Mouse (Mus musculus) retina, adult 2 months (tissue): ENCODE results near the gene Lrrc51.
A peak's percentile ranks its signal among the peaks of the same experiment; 100 is the strongest.

Experiments used
- DNase-seq: peaks from one replicate; pipeline ENCODE4 v3.0.0-alpha.2; 2012; ENCODE audit warnings: low read depth, low spot score

Gene Lrrc51

DNA sequence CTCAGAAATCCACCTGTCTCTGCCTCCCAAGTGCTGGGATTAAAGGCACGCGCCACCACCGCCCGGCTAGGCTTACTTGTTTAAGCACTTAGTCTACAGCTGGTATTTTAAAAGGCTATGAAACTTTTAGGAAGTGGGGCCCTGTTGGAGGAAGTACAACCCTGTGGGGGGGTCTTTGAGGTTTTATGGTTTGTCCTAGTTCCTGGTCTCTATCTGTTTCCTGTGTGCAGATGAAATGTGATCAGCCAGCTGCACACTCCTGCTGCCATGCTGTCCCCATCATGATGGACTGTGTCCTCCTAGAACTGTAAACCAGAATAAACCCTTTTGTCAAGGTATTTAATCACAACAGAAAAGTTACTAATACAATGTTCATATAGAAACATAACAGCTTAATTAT, 49.5 kb downstream of the Lrrc51 start:
- DNase-seq, result no peak

DNA sequence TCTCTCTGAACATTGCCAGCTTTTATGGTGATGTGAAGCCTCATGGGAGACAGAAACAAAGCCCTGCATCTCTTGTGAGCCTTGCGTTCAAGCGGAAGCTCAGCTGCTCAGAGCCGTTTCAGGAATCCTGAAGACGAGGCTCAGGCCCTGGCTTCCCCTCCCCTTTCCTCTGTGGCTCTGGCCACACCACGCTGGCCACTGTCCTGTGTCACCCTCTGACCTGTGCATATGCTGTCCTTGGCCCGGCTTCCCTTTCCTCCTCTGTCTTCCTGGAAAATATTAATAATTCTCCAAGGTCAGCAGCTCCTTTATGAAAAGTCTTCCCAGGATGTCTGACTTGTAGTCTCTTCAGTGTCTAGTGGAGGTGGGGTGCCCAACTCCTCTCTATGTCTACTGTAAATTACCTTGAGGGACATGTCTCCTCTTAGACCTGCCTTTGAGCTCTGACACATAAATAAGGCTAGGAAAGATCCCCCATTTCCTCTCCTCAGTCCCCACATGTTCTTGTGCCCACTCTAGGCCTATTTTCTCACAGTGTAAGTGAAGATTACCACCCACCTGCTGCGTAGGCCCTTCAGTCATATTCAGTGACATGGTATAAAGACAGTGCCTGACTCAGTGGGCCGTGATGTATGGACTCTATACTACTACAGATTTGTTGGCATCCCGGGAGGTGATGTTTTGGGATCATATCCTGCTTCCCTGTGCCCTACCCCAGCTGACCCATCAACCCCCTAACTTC, 51.1 kb downstream of the Lrrc51 start:
- DNase-seq, result no peak

DNA sequence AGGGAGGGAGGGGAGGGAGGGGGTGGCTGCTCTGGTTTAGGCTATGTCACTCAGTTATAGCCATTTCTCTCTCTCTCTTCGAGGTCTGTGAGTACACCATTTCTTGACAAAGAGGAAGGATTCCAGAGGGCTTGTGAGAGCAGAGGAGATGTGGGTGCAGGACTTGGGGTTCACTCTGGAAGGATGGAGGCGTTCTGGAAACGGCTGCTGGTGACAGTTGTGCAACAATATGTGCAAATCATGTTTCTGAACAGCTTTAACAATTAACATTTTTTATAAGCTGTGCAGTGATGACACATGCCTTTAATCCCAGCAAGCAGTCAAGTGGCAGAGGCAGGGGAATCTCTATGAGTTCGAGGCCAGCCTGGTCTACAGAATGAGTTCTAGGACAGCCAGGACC, 52.8 kb downstream of the Lrrc51 start:
- DNase-seq, result no peak

DNA sequence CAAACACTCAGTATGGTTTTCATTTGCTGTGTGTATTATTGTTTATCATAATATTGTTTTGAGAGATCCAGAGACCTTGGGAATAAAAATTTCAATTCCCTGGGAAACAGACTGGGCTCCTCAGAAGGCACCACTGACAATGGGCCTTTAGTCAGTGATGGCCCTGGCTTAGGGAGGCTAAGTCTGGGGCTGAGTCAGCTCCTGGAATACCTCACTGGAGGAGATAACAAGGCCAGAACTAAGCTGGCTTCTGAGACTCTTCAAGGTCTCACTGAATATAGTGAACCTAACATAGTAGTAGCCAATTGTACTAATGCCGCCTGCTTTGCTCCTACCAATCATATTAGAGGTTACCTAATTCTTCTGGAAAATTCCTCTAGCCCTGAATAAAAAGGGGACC, 57.7 kb downstream of the Lrrc51 start:
- DNase-seq, result no peak

DNA sequence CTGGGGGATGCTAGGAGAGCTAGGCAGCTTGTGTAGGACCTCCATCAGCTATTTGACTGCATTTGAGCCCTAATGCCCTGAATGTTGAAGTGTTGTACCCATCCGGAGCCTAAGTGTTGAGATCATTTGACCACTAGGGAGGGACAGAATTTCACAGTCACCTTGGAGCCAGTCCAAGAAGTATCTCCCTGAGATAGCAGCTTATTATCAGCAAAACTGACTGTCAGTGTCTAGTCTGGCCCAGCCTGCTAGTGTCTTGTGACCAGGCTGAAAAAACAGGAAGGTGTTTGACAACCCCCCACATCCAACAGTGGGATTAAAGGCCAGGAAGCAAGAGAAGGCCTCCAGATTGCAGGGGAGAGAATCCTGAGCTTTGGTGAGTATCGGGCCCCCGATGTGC, 62.4 kb downstream of the Lrrc51 start:
- no peak for DNase-seq

DNA sequence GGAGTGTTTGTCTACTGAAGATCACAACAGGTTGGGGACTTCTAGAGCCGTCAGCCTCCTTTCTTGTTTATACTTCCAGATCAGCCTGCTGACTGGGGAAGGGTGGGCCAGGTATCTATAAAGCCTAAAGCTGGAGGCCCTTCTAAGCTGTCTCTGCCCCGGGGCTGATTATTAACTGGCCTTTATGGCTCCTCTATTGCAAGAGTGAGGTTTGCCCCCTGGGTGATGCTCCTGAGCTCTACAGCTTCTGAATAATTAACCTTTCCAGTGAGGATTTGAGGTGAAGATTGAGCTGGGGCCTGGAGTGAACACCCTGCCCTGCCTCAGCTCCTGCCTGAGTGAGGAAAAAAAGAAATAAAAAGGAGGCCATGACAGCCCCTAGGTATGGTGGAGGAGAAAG, 63.1 kb downstream of the Lrrc51 start, which contains the start of gene Folr1:
Gene Folr1, minus strand, starts transcription at position 160 of the 400 bp plus-strand sequence.
- no peak for DNase-seq

DNA sequence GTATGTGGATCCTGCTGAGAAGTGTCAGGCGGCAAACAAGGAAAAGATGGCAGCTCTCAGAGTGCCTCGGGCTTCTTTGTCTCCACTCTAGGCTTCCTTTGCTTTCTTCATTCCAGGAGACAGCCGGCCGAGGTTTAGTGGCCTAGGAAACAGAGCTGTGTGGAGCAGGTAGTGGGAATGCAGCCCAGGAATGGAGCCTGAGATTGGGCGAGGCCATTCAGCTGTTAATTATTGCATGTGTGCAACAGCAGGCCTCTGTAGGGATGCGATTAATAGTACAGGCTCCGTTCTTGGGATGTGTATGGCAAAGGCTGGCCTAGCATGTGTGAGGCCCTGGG, 64.6 kb downstream of the Lrrc51 start:
- DNase-seq, result no peak

DNA sequence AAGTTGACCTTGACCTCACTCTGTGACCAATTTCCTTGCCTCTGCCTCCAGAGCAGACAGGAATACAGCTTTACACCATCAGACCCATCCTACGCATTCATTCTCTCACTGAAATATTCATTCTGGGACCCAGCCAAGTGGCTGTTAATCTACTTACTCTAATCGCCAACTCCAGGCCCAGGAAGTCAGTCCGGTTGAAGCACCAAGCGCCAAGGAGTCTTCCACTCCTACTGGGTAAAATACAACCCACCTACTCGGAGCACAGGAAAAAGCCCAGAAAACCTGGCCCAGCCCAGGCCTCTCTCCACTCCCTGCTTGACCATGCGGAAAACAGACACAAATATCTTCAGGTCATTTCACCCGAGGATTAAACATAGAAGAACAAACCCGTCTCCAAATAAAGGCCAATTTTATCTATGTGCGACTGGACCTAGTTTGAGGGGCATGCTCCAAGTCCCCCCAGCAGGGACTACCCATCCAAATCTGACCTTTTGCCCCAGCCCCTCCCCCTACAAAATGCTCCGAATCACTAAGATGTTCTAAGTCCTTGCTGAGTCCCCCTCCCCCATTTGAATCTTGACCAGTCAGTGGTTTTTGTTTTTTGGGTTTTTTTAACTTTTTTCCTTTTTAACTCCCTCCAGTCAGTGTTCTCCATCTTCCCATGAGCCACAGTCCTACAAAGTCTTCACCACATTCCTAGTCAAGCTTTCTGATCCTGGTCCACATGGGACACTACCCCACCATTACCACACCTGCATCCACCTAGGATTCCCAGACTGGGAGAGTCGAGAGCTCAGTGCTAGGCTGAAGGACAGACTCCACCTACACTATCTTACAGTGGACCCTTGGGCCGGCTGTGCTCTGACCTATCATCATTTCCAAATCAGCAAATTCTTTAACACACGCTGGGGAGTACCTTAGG, 65.2 kb downstream of the Lrrc51 start:
- DNase-seq, result peak; percentile 26

DNA sequence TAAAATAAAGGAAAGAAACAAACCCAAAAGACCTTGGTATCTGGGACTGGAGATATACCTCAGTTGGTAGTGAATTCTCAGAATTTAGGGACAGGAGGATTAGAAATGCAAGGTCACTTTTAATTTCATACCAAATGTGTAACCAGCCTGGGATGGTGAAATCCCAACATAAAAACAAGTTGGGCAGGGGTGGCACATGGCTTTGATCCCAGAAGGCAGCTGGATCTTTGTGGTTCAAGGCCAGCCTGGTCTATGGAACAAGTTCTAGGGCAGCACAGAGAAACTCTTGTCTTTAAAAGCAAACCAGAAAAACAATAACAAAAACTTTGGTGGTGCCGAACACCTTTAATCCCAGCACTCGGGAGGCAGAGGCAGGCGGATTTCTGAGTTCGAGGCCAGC, 66.2 kb downstream of the Lrrc51 start:
- DNase-seq, result no peak

DNA sequence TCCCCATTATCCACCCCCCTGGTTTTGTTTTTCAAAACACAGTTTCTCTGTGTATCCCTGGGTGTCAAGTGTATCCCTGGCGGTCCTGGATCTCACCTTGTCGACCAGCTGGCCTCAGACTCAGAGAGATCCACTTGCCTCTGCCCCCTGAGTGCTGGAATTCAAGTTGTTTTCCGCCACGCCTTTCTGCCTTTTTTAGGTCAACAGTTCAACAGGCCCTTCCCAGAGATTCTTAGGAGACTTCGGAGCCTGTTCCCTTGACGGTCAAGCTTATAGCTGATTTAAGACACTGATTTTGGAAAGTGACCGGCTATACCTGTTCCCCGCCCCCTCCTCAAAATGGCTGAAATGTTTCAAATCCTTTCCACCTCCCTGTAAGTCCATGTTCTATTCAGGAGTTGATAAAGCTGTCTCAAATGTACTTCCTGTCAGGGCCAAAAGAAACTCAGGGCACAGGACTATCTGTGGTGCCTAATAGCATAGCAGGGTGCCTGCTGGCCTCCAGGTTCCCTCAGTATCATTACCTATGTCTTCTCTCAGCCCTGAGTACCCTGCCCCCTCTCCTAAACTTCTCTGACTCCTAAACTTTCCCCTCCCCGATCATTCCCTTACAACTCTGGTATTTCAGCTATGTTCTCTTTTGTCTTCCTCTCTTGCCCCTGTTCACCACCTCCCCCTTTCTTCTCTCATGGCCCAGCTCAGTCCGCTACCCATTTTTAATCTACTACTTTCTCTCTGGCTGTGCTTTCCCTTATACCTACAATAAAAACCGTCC, 67.0 kb downstream of the Lrrc51 start:
- DNase-seq, result no peak

DNA sequence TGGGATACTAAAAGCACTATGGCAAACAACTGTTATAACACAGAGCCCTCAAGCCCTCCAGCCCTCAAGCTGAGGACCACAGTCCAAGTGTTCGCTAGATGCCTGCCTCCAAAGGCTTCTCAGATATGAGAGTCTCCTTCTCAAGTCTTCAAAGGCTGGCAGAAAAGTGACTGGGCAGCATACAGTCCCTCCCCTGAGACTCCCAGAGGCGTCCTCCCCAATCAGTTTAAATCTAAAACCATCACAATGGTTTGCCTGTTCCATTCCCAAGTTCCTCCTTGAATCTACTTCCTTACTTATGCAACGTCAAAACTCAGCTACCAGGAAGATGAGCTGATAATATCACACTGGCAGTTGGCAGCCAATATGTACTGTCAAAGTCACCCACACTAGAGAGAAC, 70.3 kb downstream of the Lrrc51 start, which contains the start of gene Anapc15:
Gene Anapc15, plus strand, starts transcription at position 301 of the 400 bp plus-strand sequence.
- no peak for DNase-seq
